Mouse (Mus musculus): Measurements from ENCODE around the gene Lekr1. TPM values are rescaled to one million over a fixed set of nuclear protein-coding genes. Genes with fewer than 3 reads are reported as not detected.
A peak's percentile ranks its signal among the peaks of the same experiment; 100 is the strongest.

Gene Lekr1
- polyA plus RNA-seq, 1 experiment from 2014 or later: 3.7 TPM

DNA sequence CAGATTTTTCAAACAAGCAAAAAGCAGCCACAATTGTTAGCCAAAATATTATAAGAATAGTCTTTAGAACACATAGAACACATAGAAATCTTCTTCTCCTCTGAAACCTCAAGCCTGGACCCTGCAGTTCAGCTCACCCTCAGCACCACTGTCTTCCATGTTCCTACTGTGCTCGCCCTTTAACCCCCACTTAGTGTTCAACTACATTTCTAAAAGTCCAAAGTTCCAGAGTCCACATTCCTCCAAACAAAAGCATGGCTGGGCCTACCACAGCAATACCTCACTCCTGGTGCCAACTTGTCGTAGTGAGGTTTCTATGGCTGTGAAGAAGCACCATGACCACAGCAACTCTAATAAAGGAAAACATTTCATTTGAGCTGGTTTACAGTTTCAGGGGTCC lies 128.7 kb downstream of the Lekr1 start:
- Histone ChIP-seq H3K4me1 (replicated peaks) (no peaks in the 10 kb centered on the region), H3K4me3 (no peak overlapping the region), H3K9me3 (no peaks in the 10 kb centered on the region), H3K36me3 (no peaks in the 10 kb centered on the region), H3K27ac (no peak overlapping the region), H3K27me3 (ENCODE audit: insufficient read depth, poor library complexity, severe bottlenecking) (no peaks in the 10 kb centered on the region)
- DNase-seq (ENCODE audit: low spot score): no peak
- 81% methylated on average over 2 of the region's 2 CpGs for WGBS

DNA sequence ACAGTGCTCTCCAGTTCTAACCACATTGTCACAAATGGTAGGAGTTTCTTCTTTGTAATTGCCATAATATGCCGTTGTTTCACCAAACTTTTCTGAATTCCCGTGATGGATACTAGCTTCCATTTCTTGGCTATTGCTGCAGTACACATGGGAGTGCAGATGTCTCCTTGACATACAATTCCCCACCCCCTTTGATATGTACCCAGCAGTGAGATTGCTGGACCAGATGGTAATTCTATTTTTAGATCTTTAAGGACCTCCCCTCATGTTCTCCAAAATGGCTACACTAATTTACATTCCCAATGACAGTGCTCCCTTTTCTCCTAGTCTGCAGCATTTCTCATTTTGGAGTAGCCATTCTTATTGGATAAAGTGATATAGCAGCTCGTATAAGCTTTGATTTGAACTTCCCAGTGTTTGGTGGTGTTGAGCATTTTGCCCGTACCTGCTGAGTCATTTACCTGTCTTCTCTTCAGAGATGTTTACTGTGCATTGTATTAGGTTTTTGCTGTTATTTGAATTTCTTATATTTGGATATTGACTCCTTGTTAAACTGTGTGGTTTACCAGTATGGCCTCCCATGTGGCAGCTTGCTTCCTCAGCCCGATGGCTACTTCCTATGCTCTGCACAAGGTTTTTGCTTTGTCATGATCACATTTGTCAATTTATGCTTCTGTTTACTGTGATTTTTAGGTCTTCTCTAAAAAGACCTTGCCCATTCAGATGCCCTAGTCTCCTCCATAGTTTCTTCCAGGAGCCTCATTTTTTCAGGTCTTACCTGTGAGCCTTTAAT lies 131.5 kb downstream of the Lekr1 start:
- Histone ChIP-seq H3K9me3 (no peaks in the 10 kb centered on the region), H3K27ac (no peak overlapping the region), H3K4me1 (replicated peaks) (0 out of 2 replicates have a peak, but pooled peaks cover 3% of the 10 kb centered on the region), H3K27me3 (ENCODE audit: insufficient read depth, poor library complexity, severe bottlenecking) (no peaks in the 10 kb centered on the region), H3K4me3 (no peak overlapping the region), H3K36me3 (no peaks in the 10 kb centered on the region)
- no peak for DNase-seq (ENCODE audit: low spot score)
- 95% methylated on average over 5 of the region's 5 CpGs for WGBS

DNA sequence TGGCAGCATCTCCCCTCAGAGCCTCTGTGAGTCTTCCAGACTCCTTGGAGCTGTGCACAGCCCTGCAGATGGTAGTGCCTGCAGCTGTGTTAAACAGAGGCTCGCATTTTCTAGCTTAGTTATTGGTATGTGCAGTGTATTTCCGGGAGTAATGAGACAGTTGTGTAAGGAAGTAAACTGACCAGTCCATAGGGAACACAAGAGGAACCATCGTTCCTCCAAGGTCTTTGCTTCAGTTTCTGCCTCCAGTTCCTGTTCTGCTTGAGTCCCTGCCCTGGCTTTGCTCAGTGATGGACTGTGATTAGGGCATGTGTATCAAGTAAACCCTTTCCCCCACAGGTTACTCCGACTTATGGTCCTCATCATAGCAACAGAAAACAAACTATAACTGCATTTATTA lies 134.9 kb downstream of the Lekr1 start:
- Histone ChIP-seq H3K4me1 (replicated peaks) (0 out of 2 replicates have a peak, but pooled peaks cover 3% of the 10 kb centered on the region), H3K27me3 (ENCODE audit: insufficient read depth, poor library complexity, severe bottlenecking) (no peaks in the 10 kb centered on the region), H3K27ac (no peak overlapping the region), H3K36me3 (no peaks in the 10 kb centered on the region), H3K4me3 (no peak overlapping the region), H3K9me3 (no peaks in the 10 kb centered on the region)
- no peak for DNase-seq (ENCODE audit: low spot score)
- WGBS: 84% methylated on average over 4 of the region's 4 CpGs

- no peak overlapping the region for H3K4me3 ChIP-seq
These were observed 136.2 kb downstream of the Lekr1 start for GRCm38 (mm10) chr3:65802185-65802584.

GRCm38 (mm10) chr3:65802868-65803267 lies 136.8 kb downstream of the Lekr1 start:
- WGBS: 76% methylated on average over 5 of the region's 5 CpGs
- H3K27ac ChIP-seq: no peak overlapping the region
- H3K27me3 ChIP-seq (ENCODE audit: insufficient read depth, poor library complexity, severe bottlenecking): no peaks in the 10 kb centered on the region
- H3K36me3 ChIP-seq: no peaks in the 10 kb centered on the region
- no peaks in the 10 kb centered on the region for H3K9me3 ChIP-seq
- no peak for DNase-seq (ENCODE audit: low spot score)
- H3K4me3 ChIP-seq: no peak overlapping the region
- H3K4me1 ChIP-seq (replicated peaks): 0 out of 2 replicates have a peak, but pooled peaks cover 3% of the 10 kb centered on the region

More at GRCm38 (mm10) chr3:65802185-65802584, 136.2 kb downstream of the Lekr1 start:
- Histone ChIP-seq H3K27ac (no peak overlapping the region), H3K4me1 (replicated peaks) (0 out of 2 replicates have a peak, but pooled peaks cover 3% of the 10 kb centered on the region), H3K36me3 (no peaks in the 10 kb centered on the region), H3K27me3 (ENCODE audit: insufficient read depth, poor library complexity, severe bottlenecking) (no peaks in the 10 kb centered on the region), H3K9me3 (no peaks in the 10 kb centered on the region)
- no peak for DNase-seq (ENCODE audit: low spot score)
- WGBS: 87% methylated on average over 5 of the region's 5 CpGs

DNA sequence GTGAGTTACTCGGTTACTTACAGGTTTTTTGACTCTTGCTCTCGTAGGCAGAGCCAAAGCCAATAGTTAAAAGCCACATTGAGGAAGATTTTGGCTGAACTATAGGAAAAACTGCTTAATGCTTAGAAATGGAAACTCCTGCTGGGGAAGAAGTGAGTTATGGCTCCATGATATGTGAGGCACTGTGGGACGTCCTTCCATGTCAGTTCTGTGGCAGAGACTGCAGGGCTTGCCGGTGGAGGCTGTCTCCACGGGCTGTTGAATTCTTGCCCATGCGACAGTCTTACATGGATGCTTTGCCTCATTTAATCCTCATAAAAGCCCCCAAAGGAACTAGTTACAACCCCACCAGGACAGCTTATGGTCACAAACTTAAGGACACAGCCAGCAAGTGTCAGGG lies 148.9 kb downstream of the Lekr1 start:
- H3K27me3 ChIP-seq (ENCODE audit: insufficient read depth, poor library complexity, severe bottlenecking): no peaks in the 10 kb centered on the region
- no peaks in the 10 kb centered on the region for H3K36me3 ChIP-seq
- H3K4me1 ChIP-seq (replicated peaks): no peaks in the 10 kb centered on the region
- DNase-seq (ENCODE audit: low spot score): no peak
- H3K27ac ChIP-seq: no peak overlapping the region
- no peak overlapping the region for H3K4me3 ChIP-seq
- no peaks in the 10 kb centered on the region for H3K9me3 ChIP-seq
- WGBS: 88% methylated on average over 6 of the region's 6 CpGs

DNA sequence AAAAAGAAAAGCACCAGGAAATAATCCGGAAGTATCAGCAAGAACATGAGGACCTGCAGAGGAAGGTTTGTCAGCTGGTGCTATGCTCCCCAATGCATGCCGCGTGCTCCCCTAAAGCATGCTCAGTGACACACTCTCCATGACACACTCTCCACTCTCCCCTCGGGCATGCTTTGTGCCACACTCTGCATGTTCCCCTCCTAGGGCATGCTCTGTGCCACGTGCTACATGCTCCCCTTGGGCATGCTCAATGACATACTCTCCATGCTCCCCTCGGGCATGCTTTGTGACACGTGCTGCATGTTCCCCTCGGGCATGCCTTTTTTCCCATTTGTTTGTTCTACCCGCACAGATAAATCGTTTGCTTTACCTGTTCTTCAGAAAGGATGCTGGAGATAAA lies 150.0 kb downstream of the Lekr1 start:
- Histone ChIP-seq H3K27ac (no peak overlapping the region), H3K27me3 (ENCODE audit: insufficient read depth, poor library complexity, severe bottlenecking) (no peaks in the 10 kb centered on the region), H3K4me1 (replicated peaks) (0 out of 2 replicates have a peak, but pooled peaks cover 3% of the 10 kb centered on the region), H3K36me3 (no peaks in the 10 kb centered on the region), H3K4me3 (no peak overlapping the region), H3K9me3 (no peaks in the 10 kb centered on the region)
- DNase-seq (ENCODE audit: low spot score): no peak
- WGBS: 86% methylated on average over 10 of the region's 10 CpGs

DNA sequence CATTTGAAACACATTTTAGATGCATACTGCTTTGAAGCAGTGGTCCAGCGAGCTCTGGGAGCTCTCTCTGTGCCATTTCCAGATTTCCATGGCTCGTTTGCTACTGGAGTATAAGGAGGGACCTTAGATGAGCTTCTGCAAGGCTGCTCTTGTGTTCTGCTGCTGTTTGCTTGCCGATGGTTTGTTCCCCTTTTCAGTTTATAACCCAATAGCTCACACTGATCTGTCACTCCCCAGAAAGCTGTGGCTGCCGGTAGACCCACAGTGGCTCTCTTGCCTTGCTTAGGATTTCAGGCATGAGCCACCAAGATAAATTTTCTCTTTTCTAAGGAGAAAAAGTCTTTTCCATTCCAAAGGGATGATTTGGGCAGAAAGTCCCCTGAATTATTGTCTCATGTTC lies 152.6 kb downstream of the Lekr1 start:
- H3K4me1 ChIP-seq (replicated peaks): 0 out of 2 replicates have a peak, but pooled peaks cover 3% of the 10 kb centered on the region
- 90% methylated on average over 4 of the region's 4 CpGs for WGBS

GRCm38 (mm10) chr3:65819841-65820240 lies 153.8 kb downstream of the Lekr1 start:
- Histone ChIP-seq H3K4me1 (replicated peaks) (0 out of 2 replicates have a peak, but pooled peaks cover 3% of the 10 kb centered on the region), H3K4me3 (no peak overlapping the region), H3K27ac (0 out of 2 replicates have a peak overlapping the region, but pooled peaks have one; percentile 8), H3K27me3 (ENCODE audit: insufficient read depth, poor library complexity, severe bottlenecking) (no peaks in the 10 kb centered on the region), H3K36me3 (no peaks in the 10 kb centered on the region), H3K9me3 (no peaks in the 10 kb centered on the region)
- WGBS: 69% methylated on average over 6 of the region's 6 CpGs
- no peak for DNase-seq (ENCODE audit: low spot score)

More for the DNA sequence above, 152.6 kb downstream of the Lekr1 start:
- Histone ChIP-seq H3K4me3 (no peak overlapping the region), H3K36me3 (no peaks in the 10 kb centered on the region), H3K9me3 (no peaks in the 10 kb centered on the region), H3K27me3 (ENCODE audit: insufficient read depth, poor library complexity, severe bottlenecking) (no peaks in the 10 kb centered on the region), H3K27ac (no peak overlapping the region)
- no peak for DNase-seq (ENCODE audit: low spot score)

DNA sequence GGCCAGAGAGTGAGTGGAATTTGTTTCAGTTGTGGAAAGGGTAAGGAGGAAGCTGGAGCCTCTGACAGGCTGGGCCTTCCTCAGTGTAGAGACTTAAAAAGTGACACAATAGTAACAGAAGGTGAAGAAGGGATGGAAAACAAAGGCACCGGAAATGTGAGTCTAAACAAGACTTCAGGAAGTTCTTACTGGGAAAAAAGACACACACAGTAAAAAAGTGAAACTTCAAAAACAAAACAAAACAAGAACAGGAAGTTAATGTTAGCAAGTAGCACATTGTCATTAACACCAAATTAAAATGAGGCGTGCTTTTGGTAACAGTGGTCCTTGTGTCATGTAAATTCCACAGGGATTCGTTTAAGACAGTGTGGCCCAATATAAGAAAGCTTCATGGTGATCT lies 158.9 kb downstream of the Lekr1 start:
- Histone ChIP-seq H3K36me3 (no peaks in the 10 kb centered on the region), H3K27ac (no peak overlapping the region), H3K4me1 (replicated peaks) (peaks cover 11% of the 10 kb centered on the region), H3K4me3 (no peak overlapping the region), H3K9me3 (no peaks in the 10 kb centered on the region), H3K27me3 (ENCODE audit: insufficient read depth, poor library complexity, severe bottlenecking) (peaks cover 10% of the 10 kb centered on the region)
- DNase-seq (ENCODE audit: low spot score): no peak
- 61% methylated on average over 3 of the region's 3 CpGs for WGBS

GRCm38 (mm10) chr3:65826716-65827115 lies 160.7 kb downstream of the Lekr1 start:
- Histone ChIP-seq H3K27me3 (ENCODE audit: insufficient read depth, poor library complexity, severe bottlenecking) (peaks cover 20% of the 10 kb centered on the region), H3K9me3 (no peaks in the 10 kb centered on the region), H3K4me1 (replicated peaks) (peaks cover 13% of the 10 kb centered on the region), H3K36me3 (no peaks in the 10 kb centered on the region), H3K4me3 (no peak overlapping the region), H3K27ac (no peak overlapping the region)
- DNase-seq (ENCODE audit: low spot score): no peak
- WGBS: 84% methylated on average over 6 of the region's 6 CpGs

GRCm38 (mm10) chr3:65827400-65827799 lies 161.4 kb downstream of the Lekr1 start:
- Histone ChIP-seq H3K4me1 (replicated peaks) (peaks cover 13% of the 10 kb centered on the region), H3K9me3 (no peaks in the 10 kb centered on the region), H3K27me3 (ENCODE audit: insufficient read depth, poor library complexity, severe bottlenecking) (peaks cover 20% of the 10 kb centered on the region), H3K36me3 (no peaks in the 10 kb centered on the region), H3K27ac (no peak overlapping the region), H3K4me3 (no peak overlapping the region)
- DNase-seq (ENCODE audit: low spot score): no peak
- WGBS: 89% methylated on average over 5 of the region's 5 CpGs

GRCm38 (mm10) chr3:65828020-65828419 lies 162.0 kb downstream of the Lekr1 start:
- 79% methylated on average over 3 of the region's 3 CpGs for WGBS
- no peaks in the 10 kb centered on the region for H3K9me3 ChIP-seq
- no peak for DNase-seq (ENCODE audit: low spot score)
- peaks cover 20% of the 10 kb centered on the region for H3K27me3 ChIP-seq (ENCODE audit: insufficient read depth, poor library complexity, severe bottlenecking)
- H3K27ac ChIP-seq: no peak overlapping the region
- H3K4me1 ChIP-seq (replicated peaks): peaks cover 13% of the 10 kb centered on the region
- H3K4me3 ChIP-seq: no peak overlapping the region
- H3K36me3 ChIP-seq: no peaks in the 10 kb centered on the region

Measured in hindbrain, embryonic 10.5 days (tissue).